Mouse (Mus musculus) forebrain, embryonic 14.5 days (tissue): ENCODE measurements around the gene Crb1. TPM values are rescaled to one million over a fixed set of nuclear protein-coding genes. Genes with fewer than 3 reads are reported as not detected.

Experiments used
- ATAC-seq: fragments of 200-750 bp; cut with Nextera tagmentation; 2 replicates; pipeline ENCODE4 v1.8.0; 2017; ENCODE audit warnings: mild to moderate bottlenecking, moderate library complexity
- DNase-seq: peaks from one replicate; pipeline ENCODE4 v3.0.0-alpha.2; 2015; ENCODE audit warnings: low spot score
- H3K27ac ChIP-seq: fragments of 300-500 bp; sonication (generic); 2 replicates; pipeline ENCODE4 v1.5.1; 2014; ENCODE audit warnings: low read depth, mild to moderate bottlenecking, control low read depth, low read length, moderate library complexity
- H3K27me3 ChIP-seq: fragments of 300-500 bp; sonication (generic); replicated peaks from 2 replicates; pipeline ENCODE4 v1.6.1; 2014; ENCODE audit warnings: low read length, control low read depth, mixed read lengths; ENCODE audit not compliant: control insufficient read depth, insufficient read depth
- H3K36me3 ChIP-seq: fragments of 300-500 bp; sonication (generic); 2 replicates; pipeline ENCODE4 v1.6.1; 2014; ENCODE audit warnings: low read length, control low read depth; ENCODE audit not compliant: control insufficient read depth, insufficient read depth
- H3K4me1 ChIP-seq: fragments of 300-500 bp; sonication (generic); 2 replicates; pipeline ENCODE4 v1.6.1; 2014; ENCODE audit warnings: antibody characterized with exemption, low read length, control low read depth; ENCODE audit not compliant: control insufficient read depth, insufficient read depth
- H3K4me2 ChIP-seq: fragments of 300-500 bp; sonication (generic); 2 replicates; pipeline ENCODE4 v1.6.1; 2014; ENCODE audit warnings: mild to moderate bottlenecking, control low read depth, low read length
- H3K4me3 ChIP-seq: fragments of 300-500 bp; sonication (generic); 2 replicates; pipeline ENCODE4 v1.5.1; 2014; ENCODE audit warnings: low read depth, low read length, control low read depth
- H3K9ac ChIP-seq: fragments of 300-500 bp; sonication (generic); 2 replicates; pipeline ENCODE4 v1.6.1; 2014; ENCODE audit warnings: mild to moderate bottlenecking, low read length, control low read depth, moderate library complexity
- H3K9me3 ChIP-seq: fragments of 300-500 bp; sonication (generic); replicated peaks from 2 replicates; pipeline ENCODE4 v1.6.1; 2016; ENCODE audit warnings: low read length, control low read depth, mixed read lengths; ENCODE audit not compliant: control insufficient read depth
- WGBS: fragments of 180-500 bp; shearing (Covaris S2); extraction: QIAGEN DNeasy Blood & Tissue Kit; methylation state at CpG from one replicate; pipeline ENCODE4 v1.1.7; 2014; 5-methylcytosine and 5-hydroxymethylcytosine counted together
- polyA plus RNA-seq: library from polyadenylated mRNA; unstranded; fragments of >200 nt; fragmentation: Nextera tagmentation; extraction: Ambion mirVana; gene quantifications from 2 replicates; pipeline ENCODE4 v1.2.1, GENCODE M21; 2014

The Crb1 gene
- polyA plus RNA-seq, 1 experiment from 2014 or later: 1.8 TPM

- H3K9me3 ChIP-seq: no peaks in the 10 kb centered on the region
- DNase-seq (peak; percentile 92), ATAC-seq (peak; percentile 96)
- peak overlapping the region; percentile 79 for H3K27ac ChIP-seq
- H3K4me3 ChIP-seq: no peak overlapping the region
- H3K9ac ChIP-seq: no peak overlapping the region
- peaks cover 19% of the 10 kb centered on the region for H3K4me1 ChIP-seq
- H3K4me2 ChIP-seq: no peak overlapping the region
- 15% methylated on average over 11 of the region's 11 CpGs for WGBS
- H3K27me3 ChIP-seq: no peaks in the 10 kb centered on the region
- H3K36me3 ChIP-seq: no peaks in the 10 kb centered on the region
Observed at GRCm38 (mm10) chr1:139346602-139347371, 30.1 kb downstream of the Crb1 start.

GRCm38 (mm10) chr1:139346030-139346601, 30.8 kb downstream of the Crb1 start:
- DNase-seq (no peak), ATAC-seq (peak; percentile 6)
- no peak overlapping the region for H3K4me2 ChIP-seq
- WGBS: 35% methylated on average over 6 of the region's 6 CpGs
- no peaks in the 10 kb centered on the region for H3K36me3 ChIP-seq
- no peaks in the 10 kb centered on the region for H3K27me3 ChIP-seq
- H3K4me3 ChIP-seq: no peak overlapping the region
- H3K9me3 ChIP-seq: no peaks in the 10 kb centered on the region
- peaks cover 19% of the 10 kb centered on the region for H3K4me1 ChIP-seq
- H3K27ac ChIP-seq: peak overlapping the region; percentile 79
- no peak overlapping the region for H3K9ac ChIP-seq

- H3K4me2 ChIP-seq: no peak overlapping the region
- H3K9me3 ChIP-seq: no peaks in the 10 kb centered on the region
- H3K9ac ChIP-seq: no peak overlapping the region
- H3K4me1 ChIP-seq: no peaks in the 10 kb centered on the region
- no peak overlapping the region for H3K4me3 ChIP-seq
- DNase-seq: peak; percentile 84
- peak; percentile 82 for ATAC-seq
- H3K36me3 ChIP-seq: no peaks in the 10 kb centered on the region
- 0% methylated on average over 1 of the region's 2 CpGs for WGBS
- H3K27ac ChIP-seq: no peak overlapping the region
- no peaks in the 10 kb centered on the region for H3K27me3 ChIP-seq
Observed at GRCm38 (mm10) chr1:139340178-139340859, 36.6 kb downstream of the Crb1 start.

GRCm38 (mm10) chr1:139336997-139337396, 39.9 kb downstream of the Crb1 start:
- DNase-seq (no peak), ATAC-seq (no peak)
- no peak overlapping the region for H3K9ac ChIP-seq
- H3K4me2 ChIP-seq: no peak overlapping the region
- no peak overlapping the region for H3K27ac ChIP-seq
- no peaks in the 10 kb centered on the region for H3K36me3 ChIP-seq
- WGBS: 65% methylated on average over 2 of the region's 2 CpGs
- no peaks in the 10 kb centered on the region for H3K9me3 ChIP-seq
- no peaks in the 10 kb centered on the region for H3K4me1 ChIP-seq
- no peaks in the 10 kb centered on the region for H3K27me3 ChIP-seq
- H3K4me3 ChIP-seq: no peak overlapping the region

GRCm38 (mm10) chr1:139328811-139329210, 48.1 kb downstream of the Crb1 start:
- Histone ChIP-seq H3K4me1 (no peaks in the 10 kb centered on the region), H3K9ac (no peak overlapping the region), H3K4me2 (no peak overlapping the region), H3K9me3 (no peaks in the 10 kb centered on the region), H3K27ac (no peak overlapping the region), H3K4me3 (no peak overlapping the region), H3K27me3 (no peaks in the 10 kb centered on the region), H3K36me3 (no peaks in the 10 kb centered on the region)
- ATAC-seq (no peak), DNase-seq (no peak)
- WGBS: 92% methylated on average over 1 of the region's 1 CpGs

- Histone ChIP-seq H3K4me1 (no peaks in the 10 kb centered on the region), H3K9me3 (no peaks in the 10 kb centered on the region), H3K4me3 (no peak overlapping the region), H3K4me2 (no peak overlapping the region), H3K27me3 (no peaks in the 10 kb centered on the region), H3K27ac (no peak overlapping the region), H3K36me3 (no peaks in the 10 kb centered on the region), H3K9ac (no peak overlapping the region)
- 90% methylated on average over 5 of the region's 5 CpGs for WGBS
- no peak for DNase-seq
- ATAC-seq: no peak
Observed at GRCm38 (mm10) chr1:139328286-139328685, 48.6 kb downstream of the Crb1 start.

GRCm38 (mm10) chr1:139325378-139325777, 51.5 kb downstream of the Crb1 start:
- WGBS: 62% methylated on average over 2 of the region's 2 CpGs

GRCm38 (mm10) chr1:139319798-139320197, 57.1 kb downstream of the Crb1 start:
- Histone ChIP-seq H3K9ac (no peak overlapping the region), H3K4me2 (no peak overlapping the region), H3K36me3 (no peaks in the 10 kb centered on the region), H3K9me3 (no peaks in the 10 kb centered on the region), H3K27me3 (no peaks in the 10 kb centered on the region), H3K4me1 (no peaks in the 10 kb centered on the region), H3K4me3 (no peak overlapping the region), H3K27ac (no peak overlapping the region)
- WGBS: 88% methylated on average over 6 of the region's 6 CpGs
- ATAC-seq (no peak), DNase-seq (no peak)

More at GRCm38 (mm10) chr1:139325378-139325777, 51.5 kb downstream of the Crb1 start:
- Histone ChIP-seq H3K9ac (no peak overlapping the region), H3K36me3 (no peaks in the 10 kb centered on the region), H3K4me2 (no peak overlapping the region), H3K4me1 (no peaks in the 10 kb centered on the region), H3K4me3 (no peak overlapping the region), H3K27ac (no peak overlapping the region), H3K27me3 (no peaks in the 10 kb centered on the region), H3K9me3 (no peaks in the 10 kb centered on the region)
- ATAC-seq: no peak
- no peak for DNase-seq
